Mouse (Mus musculus) left cerebral cortex, postnatal 36 days (tissue): ENCODE results near the gene Lnx2. TPM values are rescaled to one million over a fixed set of nuclear protein-coding genes. Genes with fewer than 3 reads are reported as not detected.

Experiments
- DNase-seq, 2 experiments: peaks; one replicate each; pipeline ENCODE4 v3.0.0; 2021 to 2022; ENCODE audit warnings: low spot score in 2 of 2, mixed read lengths in 1 of 2
- intact Hi-C: fragments of 180-260 bp; cut with DNase I; formaldehyde crosslinking; loops from one replicate; pipeline ENCODE4 v1.15.1; 2025
- total RNA-seq, 2 experiments: library from RNA; stranded (reverse); gene quantifications; 2 replicates each; pipeline ENCODE4 v1.2.3; 2021

Lnx2 gene
- total RNA-seq = 1 to 10 TPM; 5.0 to 5.8 TPM

GRCm38 (mm10) chr5:147076026-147076798 lies at the start of gene Lnx2:
Gene Lnx2 (minus strand): TSS chr5:147076586.
- intact Hi-C loops = loop anchor here (2.0 to 5.0 kb wide), 3 partner anchors 39 to 129 kb away; partner anchors contain the start of gene Gtf3a
- peak; percentile 98 for DNase-seq

- intact Hi-C loops = no loop called here
- DNase-seq = no peak
These were observed 49.3 kb upstream of the Lnx2 start for GRCm38 (mm10) chr5:147125542-147126185.

GRCm38 (mm10) chr5:147124794-147125193 lies 48.4 kb upstream of the Lnx2 start:
- no peak for DNase-seq

GRCm38 (mm10) chr5:147121146-147121545 lies 44.8 kb upstream of the Lnx2 start:
- intact Hi-C loops = no loop called here
- no peak for DNase-seq

More at GRCm38 (mm10) chr5:147124794-147125193, 48.4 kb upstream of the Lnx2 start:
- intact Hi-C loops = no loop called here

GRCm38 (mm10) chr5:147117027-147117426 lies 40.6 kb upstream of the Lnx2 start:
- intact Hi-C loops = no loop called here
- DNase-seq = no peak

- intact Hi-C loops = no loop called here
- no peak for DNase-seq
These were observed 39.2 kb upstream of the Lnx2 start for GRCm38 (mm10) chr5:147115631-147116030.

- no peak for DNase-seq
- intact Hi-C loops = no loop called here
These were observed 38.4 kb upstream of the Lnx2 start for GRCm38 (mm10) chr5:147114738-147115137.

- intact Hi-C loops = no loop called here
- no peak for DNase-seq
These were observed 32.6 kb upstream of the Lnx2 start for GRCm38 (mm10) chr5:147108861-147109591.

GRCm38 (mm10) chr5:147107276-147107675 lies 30.9 kb upstream of the Lnx2 start:
- intact Hi-C loops = no loop called here

GRCm38 (mm10) chr5:147102295-147102694 lies 25.9 kb upstream of the Lnx2 start:
- intact Hi-C loops = no loop called here
- no peak for DNase-seq

More at GRCm38 (mm10) chr5:147107276-147107675, 30.9 kb upstream of the Lnx2 start:
- DNase-seq = no peak

GRCm38 (mm10) chr5:147100180-147100579 lies 23.8 kb upstream of the Lnx2 start:
- intact Hi-C loops = no loop called here
- DNase-seq = no peak

- no peak for DNase-seq
- intact Hi-C loops = no loop called here
These were observed 22.3 kb upstream of the Lnx2 start for GRCm38 (mm10) chr5:147098667-147099066.

GRCm38 (mm10) chr5:147096586-147096985 lies 20.2 kb upstream of the Lnx2 start:
- intact Hi-C loops = no loop called here
- no peak for DNase-seq

- DNase-seq = no peak
- intact Hi-C loops = no loop called here
These were observed 17.9 kb upstream of the Lnx2 start for GRCm38 (mm10) chr5:147094296-147094695.

GRCm38 (mm10) chr5:147092448-147092847 lies 16.1 kb upstream of the Lnx2 start:
- DNase-seq = no peak
- intact Hi-C loops = no loop called here

- intact Hi-C loops = no loop called here
- peak in 1 of 2 experiments; percentile 25 for DNase-seq
These were observed 14.0 kb upstream of the Lnx2 start for GRCm38 (mm10) chr5:147090256-147090963.

- DNase-seq = no peak
- intact Hi-C loops = no loop called here
These were observed 13.4 kb upstream of the Lnx2 start for GRCm38 (mm10) chr5:147089836-147090235.

GRCm38 (mm10) chr5:147086816-147087215 lies 10.4 kb upstream of the Lnx2 start:
- intact Hi-C loops = no loop called here
- no peak for DNase-seq

GRCm38 (mm10) chr5:147085201-147085894 lies 9.0 kb upstream of the Lnx2 start:
- peak; percentile 78 to 83 for DNase-seq
- intact Hi-C loops = no loop called here
